Mouse (Mus musculus) thymus, adult 2 months (tissue): ENCODE measurements around the gene Serf2.

Experiments used
- CTCF ChIP-seq: fragments of 200-500 bp; IDR thresholded peaks from 2 replicates; pipeline ENCODE4 v1.5.1; 2012; ENCODE audit warnings: mild to moderate bottlenecking, control low read depth, low read length, moderate library complexity, borderline replicate concordance; ENCODE audit not compliant: control insufficient read depth, poor library complexity, insufficient read depth; ENCODE audit errors: extremely low read depth
- POLR2A ChIP-seq: fragments of 200-500 bp; IDR thresholded peaks from 2 replicates; pipeline ENCODE4 v1.6.1; 2012; ENCODE audit warnings: mild to moderate bottlenecking, low read length, control low read depth, moderate library complexity; ENCODE audit not compliant: control insufficient read depth, poor library complexity, insufficient read depth; ENCODE audit errors: extremely low read depth

DNA sequence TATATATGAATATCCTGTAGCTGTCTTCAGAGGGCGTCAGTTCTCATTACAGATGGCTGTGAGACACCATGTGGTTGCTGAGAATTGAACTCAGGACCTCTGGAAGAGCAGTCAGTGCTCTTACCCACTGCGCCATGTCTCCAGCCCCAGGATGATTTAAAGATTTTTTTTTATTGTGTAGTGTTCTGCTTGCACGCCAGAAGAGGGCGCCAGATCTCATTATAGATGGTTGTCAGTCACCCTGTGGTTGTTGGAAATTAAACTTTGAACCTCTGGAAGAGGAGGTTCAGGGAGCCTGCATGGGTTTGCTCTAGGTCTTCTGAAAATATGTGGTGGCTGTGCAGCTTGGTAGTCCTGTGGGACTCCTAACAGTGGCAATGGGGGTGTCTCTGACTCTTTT is 40.8 kb upstream of the Serf2 start:
- no peak for TF ChIP-seq CTCF
- no peak for TF ChIP-seq POLR2A
